Mouse (Mus musculus) embryonic facial prominence, embryonic 14.5 days (tissue): ENCODE measurements around the gene Mul1. TPM values are rescaled to one million over a fixed set of nuclear protein-coding genes. Genes with fewer than 3 reads are reported as not detected.

Experiments used
- ATAC-seq: fragments of 200-750 bp; cut with Nextera tagmentation; 2 replicates; pipeline ENCODE4 v1.8.0; 2017; ENCODE audit warnings: low read depth, moderate number of reproducible peaks, moderate TSS enrichment
- DNase-seq: peaks from one replicate; pipeline ENCODE4 v3.0.0-alpha.2; 2015; ENCODE audit warnings: low spot score
- H3K27ac ChIP-seq: fragments of 300-500 bp; sonication (generic); replicated peaks from 2 replicates; pipeline ENCODE4 v1.5.1; 2014; ENCODE audit warnings: low read depth, mild to moderate bottlenecking, low read length, moderate library complexity
- H3K27me3 ChIP-seq: fragments of 300-500 bp; sonication (generic); replicated peaks from 2 replicates; pipeline ENCODE4 v1.6.1; 2014; ENCODE audit warnings: low read length; ENCODE audit not compliant: control insufficient read depth, insufficient read depth
- H3K36me3 ChIP-seq: fragments of 300-500 bp; sonication (generic); 2 replicates; pipeline ENCODE4 v1.6.1; 2014; ENCODE audit warnings: low read length, mixed read lengths; ENCODE audit not compliant: control insufficient read depth, insufficient read depth
- H3K4me1 ChIP-seq: fragments of 300-500 bp; sonication (generic); 2 replicates; pipeline ENCODE4 v1.6.1; 2014; ENCODE audit warnings: antibody characterized with exemption, low read length; ENCODE audit not compliant: control insufficient read depth, insufficient read depth
- H3K4me2 ChIP-seq: fragments of 300-500 bp; sonication (generic); 2 replicates; pipeline ENCODE4 v1.6.1; 2014; ENCODE audit warnings: low read depth, mild to moderate bottlenecking, low read length, moderate library complexity, mixed read lengths
- H3K4me3 ChIP-seq: fragments of 300-500 bp; sonication (generic); 2 replicates; pipeline ENCODE4 v1.5.1; 2014; ENCODE audit warnings: low read depth, mild to moderate bottlenecking, low read length
- H3K9ac ChIP-seq: fragments of 300-500 bp; sonication (generic); 2 replicates; pipeline ENCODE4 v1.6.1; 2014; ENCODE audit warnings: low read depth, mild to moderate bottlenecking, low read length, moderate library complexity, mixed read lengths
- H3K9me3 ChIP-seq: fragments of 300-500 bp; sonication (generic); 2 replicates; pipeline ENCODE4 v1.6.1; 2016; ENCODE audit warnings: low read length; ENCODE audit not compliant: control insufficient read depth
- WGBS: fragments of 180-500 bp; shearing (Covaris S2); extraction: QIAGEN DNeasy Blood & Tissue Kit; methylation state at CpG from one replicate; pipeline ENCODE4 v1.1.7; 2014; 5-methylcytosine and 5-hydroxymethylcytosine counted together
- polyA plus RNA-seq: library from polyadenylated mRNA; unstranded; fragments of >200 nt; fragmentation: Nextera tagmentation; extraction: Ambion mirVana; gene quantifications from 2 replicates; pipeline ENCODE4 v1.2.1, GENCODE M21; 2014

Mul1 gene
- polyA plus RNA-seq, 1 experiment from 2014 or later, result 19.5 TPM

GRCm38 (mm10) chr4:138426778-138427705, 7.4 kb upstream of the Mul1 start:
- no peak overlapping the region for H3K4me3 ChIP-seq
- peak overlapping the region; percentile 37; the same call in 1 of the 2 replicates for H3K9ac ChIP-seq
- H3K27me3 ChIP-seq, result no peaks in the 10 kb centered on the region
- ATAC-seq, result 0 out of 2 replicates have a peak, but pooled peaks have one; percentile 31
- no peaks in the 10 kb centered on the region for H3K36me3 ChIP-seq
- no peaks in the 10 kb centered on the region for H3K9me3 ChIP-seq
- no peak overlapping the region for H3K27ac ChIP-seq
- 41% methylated on average over 22 of the region's 22 CpGs for WGBS
- DNase-seq, result peak; percentile 78
- H3K4me2 ChIP-seq, result 0 out of 2 replicates have a peak overlapping the region, but pooled peaks have one; percentile 26
- H3K4me1 ChIP-seq, result no peaks in the 10 kb centered on the region

GRCm38 (mm10) chr4:138429778-138430177, 4.7 kb upstream of the Mul1 start:
- Histone ChIP-seq H3K9ac (no peak overlapping the region), H3K4me1 (no peaks in the 10 kb centered on the region), H3K4me2 (no peak overlapping the region), H3K4me3 (no peak overlapping the region), H3K27me3 (no peaks in the 10 kb centered on the region), H3K27ac (no peak overlapping the region), H3K36me3 (no peaks in the 10 kb centered on the region), H3K9me3 (no peaks in the 10 kb centered on the region)
- no peak for DNase-seq
- no peak for ATAC-seq
- WGBS, result 44% methylated on average over 3 of the region's 3 CpGs

GRCm38 (mm10) chr4:138431340-138431739, 3.1 kb upstream of the Mul1 start:
- Histone ChIP-seq H3K36me3 (0 out of 2 replicates have a peak, but pooled peaks cover 2% of the 10 kb centered on the region), H3K4me1 (peaks cover 10% of the 10 kb centered on the region; the same call in 1 of the 2 replicates), H3K27ac (no peak overlapping the region), H3K27me3 (no peaks in the 10 kb centered on the region), H3K9ac (no peak overlapping the region), H3K4me2 (no peak overlapping the region), H3K4me3 (no peak overlapping the region), H3K9me3 (no peaks in the 10 kb centered on the region)
- 41% methylated on average over 8 of the region's 8 CpGs for WGBS
- ATAC-seq (no peak), DNase-seq (no peak)

- WGBS, result 70% methylated on average over 2 of the region's 3 CpGs
- H3K27me3 ChIP-seq, result no peaks in the 10 kb centered on the region
- H3K9me3 ChIP-seq, result no peaks in the 10 kb centered on the region
- peaks cover 9% of the 10 kb centered on the region; the same call in 1 of the 2 replicates for H3K4me1 ChIP-seq
- no peak for ATAC-seq
- peaks cover 57% of the 10 kb centered on the region for H3K36me3 ChIP-seq
- no peak for DNase-seq
- H3K4me3 ChIP-seq, result no peak overlapping the region
- H3K4me2 ChIP-seq, result no peak overlapping the region
- H3K27ac ChIP-seq, result no peak overlapping the region
- H3K9ac ChIP-seq, result no peak overlapping the region
Measured at GRCm38 (mm10) chr4:138440062-138440461, 5.6 kb downstream of the Mul1 start.

GRCm38 (mm10) chr4:138444941-138445340, 10.5 kb downstream of the Mul1 start:
- no peak overlapping the region for H3K9ac ChIP-seq
- WGBS, result 16% methylated on average over 5 of the region's 5 CpGs

GRCm38 (mm10) chr4:138446981-138447380, 12.5 kb downstream of the Mul1 start:
- no peaks in the 10 kb centered on the region for H3K4me1 ChIP-seq
- no peak overlapping the region for H3K4me2 ChIP-seq
- peak; percentile 41; the same call in 1 of the 2 replicates for ATAC-seq
- H3K9me3 ChIP-seq, result no peaks in the 10 kb centered on the region
- H3K9ac ChIP-seq, result no peak overlapping the region
- H3K36me3 ChIP-seq, result 0 out of 2 replicates have a peak, but pooled peaks cover under 1% of the 10 kb centered on the region
- no peak overlapping the region for H3K27ac ChIP-seq
- no peak for DNase-seq
- peaks cover 9% of the 10 kb centered on the region for H3K27me3 ChIP-seq
- no peak overlapping the region for H3K4me3 ChIP-seq
- WGBS, result 27% methylated on average over 13 of the region's 13 CpGs

More at GRCm38 (mm10) chr4:138444941-138445340, 10.5 kb downstream of the Mul1 start:
- H3K4me1 ChIP-seq, result no peaks in the 10 kb centered on the region
- DNase-seq (no peak), ATAC-seq (no peak)
- H3K9me3 ChIP-seq, result no peaks in the 10 kb centered on the region
- no peak overlapping the region for H3K27ac ChIP-seq
- H3K4me2 ChIP-seq, result no peak overlapping the region
- H3K36me3 ChIP-seq, result peaks cover 21% of the 10 kb centered on the region
- H3K27me3 ChIP-seq, result peaks cover 4% of the 10 kb centered on the region; the same call in 1 of the 2 replicates
- H3K4me3 ChIP-seq, result no peak overlapping the region

- no peak overlapping the region for H3K4me3 ChIP-seq
- H3K27me3 ChIP-seq, result peaks cover 9% of the 10 kb centered on the region
- no peak overlapping the region for H3K4me2 ChIP-seq
- 0% methylated on average over 8 of the region's 8 CpGs for WGBS
- ATAC-seq (peak; percentile 87), DNase-seq (peak; percentile 85)
- H3K4me1 ChIP-seq, result no peaks in the 10 kb centered on the region
- H3K9ac ChIP-seq, result no peak overlapping the region
- no peaks in the 10 kb centered on the region for H3K9me3 ChIP-seq
- H3K27ac ChIP-seq, result no peak overlapping the region
- no peaks in the 10 kb centered on the region for H3K36me3 ChIP-seq
Measured at GRCm38 (mm10) chr4:138447387-138447786, 12.9 kb downstream of the Mul1 start.

- Histone ChIP-seq H3K9ac (no peak overlapping the region), H3K27me3 (peaks cover 13% of the 10 kb centered on the region)
- ATAC-seq, result peak; percentile 8; the same call in 1 of the 2 replicates
Measured at GRCm38 (mm10) chr4:138447827-138448602, 13.5 kb downstream of the Mul1 start.

More at GRCm38 (mm10) chr4:138447827-138448602, 13.5 kb downstream of the Mul1 start:
- 38% methylated on average over 15 of the region's 15 CpGs for WGBS
- no peak overlapping the region for H3K4me3 ChIP-seq
- no peak for DNase-seq
- H3K36me3 ChIP-seq, result no peaks in the 10 kb centered on the region
- H3K4me1 ChIP-seq, result no peaks in the 10 kb centered on the region
- H3K4me2 ChIP-seq, result no peak overlapping the region
- no peaks in the 10 kb centered on the region for H3K9me3 ChIP-seq
- no peak overlapping the region for H3K27ac ChIP-seq
